ENCODE assay signal across 12 mouse cellular contexts in the genomic region with DNA sequence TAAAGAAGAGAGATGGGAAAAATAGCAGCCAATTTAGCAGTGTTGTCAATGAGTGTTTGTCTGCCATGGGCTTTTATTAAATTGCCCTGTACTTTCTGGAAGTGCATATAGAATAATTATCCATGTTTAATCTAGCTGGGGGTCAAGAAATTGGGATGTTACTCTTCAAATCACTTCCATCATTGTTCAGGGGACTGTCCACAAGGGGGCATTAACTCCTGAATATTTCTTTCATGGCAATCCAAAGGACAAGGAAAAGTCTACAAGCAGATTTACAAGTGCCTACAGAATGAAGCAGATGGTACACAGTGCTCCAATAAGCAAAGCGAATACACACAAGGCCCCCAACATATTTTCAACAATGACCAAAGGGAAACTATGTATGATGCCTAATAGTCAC.
DNase-seq lines count a peak whose midpoint lies in the region; ATAC-seq lines count a peak whose summit lies in the region.
"Had no signal": no experiment of that assay in that cellular context is flagged by ENCODE, and none has a peak within 500 bp of the region (broad histone marks: within the 10 kb centered on the region; RNA-seq: fewer than 3 reads in every experiment).

No protein-coding gene starts in this region.

- no peak for ATAC-seq in embryonic facial prominence, embryonic 11.5 days (replicated peaks; ENCODE audit: insufficient number of reproducible peaks, low FRiP score, low TSS enrichment, low read depth)
- ATAC-seq in kidney, embryonic 16.5 days (ENCODE audit: low FRiP score, low TSS enrichment): no peak
- ATAC-seq: intestine, embryonic 15.5 days had no signal

- H3K27me3 ChIP-seq in embryonic facial prominence, embryonic 11.5 days (ENCODE audit: control insufficient read depth, insufficient read depth, low read length): no peaks in the 10 kb centered on the region
- H3K27me3 ChIP-seq in embryonic facial prominence, embryonic 10.5 days (replicated peaks; ENCODE audit: low read depth, poor library complexity, severe bottlenecking): no peaks in the 10 kb centered on the region
- no peaks in the 10 kb centered on the region for H3K27me3 ChIP-seq in kidney, embryonic 16.5 days (ENCODE audit: insufficient read depth, low read length)
- H3K27me3 ChIP-seq: heart, embryonic 15.5 days; intestine, embryonic 15.5 days; liver, embryonic 15.5 days had no signal

- no peaks in the 10 kb centered on the region for H3K9me3 ChIP-seq in embryonic facial prominence, embryonic 11.5 days (replicated peaks; ENCODE audit: control insufficient read depth, low read length)
- no peaks in the 10 kb centered on the region for H3K9me3 ChIP-seq in embryonic facial prominence, embryonic 10.5 days
- H3K9me3 ChIP-seq in kidney, embryonic 16.5 days (ENCODE audit: low read length): no peaks in the 10 kb centered on the region
- H3K9me3 ChIP-seq: heart, embryonic 15.5 days; intestine, embryonic 15.5 days; liver, embryonic 15.5 days had no signal

- H3K4me3 ChIP-seq in embryonic facial prominence, embryonic 11.5 days (ENCODE audit: low read depth, low read length): no peak overlapping the region
- no peak overlapping the region for H3K4me3 ChIP-seq in embryonic facial prominence, embryonic 10.5 days
- H3K4me3 ChIP-seq in kidney, embryonic 16.5 days (ENCODE audit: low read length): no peak overlapping the region
- H3K4me3 ChIP-seq: heart, embryonic 15.5 days; intestine, embryonic 15.5 days; liver, embryonic 15.5 days had no signal

- 77% methylated on average over 1 of the region's 1 CpGs for WGBS in embryonic facial prominence, embryonic 11.5 days
- WGBS in embryonic facial prominence, embryonic 10.5 days: 68% methylated on average over 1 of the region's 1 CpGs
- WGBS in kidney, embryonic 16.5 days: 82% methylated on average over 1 of the region's 1 CpGs

- no peak overlapping the region for H3K27ac ChIP-seq in embryonic facial prominence, embryonic 11.5 days (replicated peaks; ENCODE audit: low read depth, low read length)
- no peak overlapping the region for H3K27ac ChIP-seq in embryonic facial prominence, embryonic 10.5 days (replicated peaks)
- H3K27ac ChIP-seq in kidney, embryonic 16.5 days (ENCODE audit: low read length): no peak overlapping the region
- H3K27ac ChIP-seq: heart, embryonic 15.5 days; intestine, embryonic 15.5 days; liver, embryonic 15.5 days had no signal

- H3K9ac ChIP-seq in embryonic facial prominence, embryonic 11.5 days (replicated peaks; ENCODE audit: low read length): no peak overlapping the region
- H3K9ac ChIP-seq in kidney, embryonic 16.5 days (replicated peaks; ENCODE audit: low read length): no peak overlapping the region
- H3K9ac ChIP-seq: heart, embryonic 15.5 days; intestine, embryonic 15.5 days; liver, embryonic 15.5 days had no signal

- H3K4me2 ChIP-seq in embryonic facial prominence, embryonic 11.5 days (ENCODE audit: low read depth, low read length): no peak overlapping the region
- no peak overlapping the region for H3K4me2 ChIP-seq in kidney, embryonic 16.5 days (replicated peaks; ENCODE audit: low read depth, low read length)
- H3K4me2 ChIP-seq: heart, embryonic 15.5 days; intestine, embryonic 15.5 days; liver, embryonic 15.5 days had no signal

- peak; percentile 6 for DNase-seq in embryonic facial prominence, embryonic 11.5 days (ENCODE audit: low spot score)
- no peak for DNase-seq in embryonic facial prominence, embryonic 10.5 days (ENCODE audit: low spot score)
- DNase-seq in kidney, postnatal 14 days: peak; percentile 2
- DNase-seq in ES-CJ7 (ENCODE audit: low read depth, low spot score): peak; percentile 9
- peak; percentile 1 to 9 for DNase-seq in kidney, postnatal 4 days
- DNase-seq in adrenal gland, adult 2 months: no peak
- no peak for DNase-seq in ovary, postnatal 36 days (ENCODE audit: low spot score)
- DNase-seq: cerebellum, adult 11 months had no signal

- H3K4me1 ChIP-seq in embryonic facial prominence, embryonic 11.5 days (ENCODE audit: control insufficient read depth, insufficient read depth, low read length): no peaks in the 10 kb centered on the region
- no peaks in the 10 kb centered on the region for H3K4me1 ChIP-seq in embryonic facial prominence, embryonic 10.5 days
- H3K4me1 ChIP-seq in kidney, embryonic 16.5 days (ENCODE audit: insufficient read depth, low read length): no peaks in the 10 kb centered on the region
- H3K4me1 ChIP-seq: heart, embryonic 15.5 days; intestine, embryonic 15.5 days; liver, embryonic 15.5 days had no signal

- H3K36me3 ChIP-seq in embryonic facial prominence, embryonic 11.5 days (replicated peaks; ENCODE audit: control insufficient read depth, insufficient read depth, low read depth, low read length): no peaks in the 10 kb centered on the region
- H3K36me3 ChIP-seq in embryonic facial prominence, embryonic 10.5 days (replicated peaks): no peaks in the 10 kb centered on the region
- no peaks in the 10 kb centered on the region for H3K36me3 ChIP-seq in kidney, embryonic 16.5 days (ENCODE audit: insufficient read depth, low read length)
- H3K36me3 ChIP-seq: heart, embryonic 15.5 days; intestine, embryonic 15.5 days; liver, embryonic 15.5 days had no signal

Comparison
In these comparisons a context has a peak if more than half of its experiments do, and no peak if none do; other contexts are left out.
1. DNase-seq: peak in embryonic facial prominence, embryonic 11.5 days (single experiment), kidney, postnatal 14 days (single experiment), ES-CJ7 (single experiment) and kidney, postnatal 4 days (2 of 2); none in embryonic facial prominence, embryonic 10.5 days (single experiment), adrenal gland, adult 2 months (single experiment) and ovary, postnatal 36 days (single experiment).